Mouse (Mus musculus) intestine, postnatal 0 days (tissue): ENCODE data around the gene Shroom4. TPM values are rescaled to one million over a fixed set of nuclear protein-coding genes. Genes with fewer than 3 reads are reported as not detected.
"Not testable (repeated sequence)": the region's sequence is repeated elsewhere in the genome, so short reads cannot be mapped to it uniquely, and the experiment has no call there.

Source experiments
- ATAC-seq: fragments of 200-750 bp; cut with Nextera tagmentation; 2 replicates; pipeline ENCODE4 v1.8.0; 2017; ENCODE audit warnings: mild to moderate bottlenecking, moderate TSS enrichment, moderate library complexity
- H3K27ac ChIP-seq: fragments of 300-500 bp; sonication (generic); 2 replicates; pipeline ENCODE4 v1.5.1; 2014; ENCODE audit warnings: mild to moderate bottlenecking, low read depth, low read length, moderate library complexity
- H3K27me3 ChIP-seq: fragments of 300-500 bp; sonication (generic); replicated peaks from 2 replicates; pipeline ENCODE4 v1.6.1; 2014; ENCODE audit warnings: low read length, mixed read lengths; ENCODE audit not compliant: control insufficient read depth, insufficient read depth
- H3K36me3 ChIP-seq: fragments of 300-500 bp; sonication (generic); 2 replicates; pipeline ENCODE4 v1.6.1; 2014; ENCODE audit warnings: mild to moderate bottlenecking, moderate library complexity; ENCODE audit not compliant: control insufficient read depth, insufficient read depth
- H3K4me1 ChIP-seq: fragments of 300-500 bp; sonication (generic); replicated peaks from 2 replicates; pipeline ENCODE4 v1.6.1; 2014; ENCODE audit warnings: antibody characterized with exemption, low read length, mixed read lengths; ENCODE audit not compliant: control insufficient read depth, insufficient read depth
- H3K4me2 ChIP-seq: fragments of 300-500 bp; sonication (generic); replicated peaks from 2 replicates; pipeline ENCODE4 v1.6.1; 2014; ENCODE audit warnings: low read depth, mild to moderate bottlenecking, moderate library complexity
- H3K4me3 ChIP-seq: fragments of 300-500 bp; sonication (generic); 2 replicates; pipeline ENCODE4 v1.5.1; 2014; ENCODE audit warnings: low read depth, low read length
- H3K9ac ChIP-seq: fragments of 300-500 bp; sonication (generic); 2 replicates; pipeline ENCODE4 v1.6.1; 2014; ENCODE audit warnings: mild to moderate bottlenecking, low read depth, low read length
- H3K9me3 ChIP-seq: fragments of 300-500 bp; sonication (generic); 2 replicates; pipeline ENCODE4 v1.6.1; 2016; ENCODE audit warnings: mixed run types; ENCODE audit not compliant: control insufficient read depth
- CTCF ChIP-seq: sonication (generic); IDR thresholded peaks from 2 replicates; pipeline ENCODE4 v1.5.1; 2016; ENCODE audit warnings: low read depth, mild to moderate bottlenecking, control low read depth, antibody characterized with exemption, moderate library complexity
- WGBS: fragments of 180-500 bp; shearing (Covaris S2); extraction: QIAGEN DNeasy Blood & Tissue Kit; methylation state at CpG from one replicate; pipeline ENCODE4 v1.1.7; 2014; 5-methylcytosine and 5-hydroxymethylcytosine counted together
- polyA plus RNA-seq: library from polyadenylated mRNA; unstranded; fragments of >200 nt; fragmentation: Nextera tagmentation; extraction: Ambion mirVana; gene quantifications from 2 replicates; pipeline ENCODE4 v1.2.1, GENCODE M21; 2015

Shroom4 gene
- polyA plus RNA-seq, 1 experiment from 2014 or later: 0.68 TPM

GRCm38 (mm10) chrX:6435260-6435659 is 35.6 kb downstream of the Shroom4 start:
- no peak for ATAC-seq
- H3K9ac ChIP-seq: no peak overlapping the region
- 76% methylated on average over 2 of the region's 2 CpGs for WGBS
- no peak overlapping the region for H3K4me2 ChIP-seq
- H3K27ac ChIP-seq: no peak overlapping the region
- no peaks in the 10 kb centered on the region for H3K9me3 ChIP-seq
- no peak for TF ChIP-seq CTCF
- H3K4me1 ChIP-seq: no peaks in the 10 kb centered on the region
- H3K36me3 ChIP-seq: no peaks in the 10 kb centered on the region
- no peak overlapping the region for H3K4me3 ChIP-seq
- no peaks in the 10 kb centered on the region for H3K27me3 ChIP-seq

DNA sequence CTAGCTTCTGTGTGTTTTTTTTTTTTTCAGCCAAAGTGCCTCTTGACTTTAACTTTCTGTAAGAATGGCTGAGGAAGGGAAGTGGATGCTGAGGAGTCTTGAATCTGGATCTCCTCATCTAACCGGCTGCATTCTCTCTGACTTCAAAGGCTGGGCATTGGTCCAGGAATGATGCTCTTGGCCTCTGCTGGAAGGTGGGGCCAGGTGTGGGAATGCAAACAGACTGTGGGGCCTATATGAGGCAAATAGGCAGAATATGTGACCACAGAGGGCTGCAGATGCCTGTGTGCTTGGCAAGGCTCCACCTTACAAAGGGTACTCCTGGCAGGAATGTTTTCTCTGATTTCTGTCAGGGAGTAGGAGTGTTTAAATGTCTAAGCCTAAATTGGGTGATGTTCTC is 46.8 kb downstream of the Shroom4 start:
- Histone ChIP-seq H3K27me3 (no peaks in the 10 kb centered on the region), H3K36me3 (no peaks in the 10 kb centered on the region), H3K9me3 (no peaks in the 10 kb centered on the region), H3K9ac (no peak overlapping the region), H3K4me1 (no peaks in the 10 kb centered on the region), H3K27ac (no peak overlapping the region), H3K4me2 (no peak overlapping the region), H3K4me3 (no peak overlapping the region)
- ATAC-seq: no peak
- 44% methylated on average over 1 of the region's 1 CpGs for WGBS
- no peak for TF ChIP-seq CTCF

GRCm38 (mm10) chrX:6448001-6448400 is 48.3 kb downstream of the Shroom4 start:
- no peak for ATAC-seq
- Histone ChIP-seq H3K4me3 (no peak overlapping the region), H3K36me3 (no peaks in the 10 kb centered on the region), H3K9ac (no peak overlapping the region), H3K27ac (no peak overlapping the region), H3K4me1 (no peaks in the 10 kb centered on the region), H3K9me3 (no peaks in the 10 kb centered on the region), H3K27me3 (no peaks in the 10 kb centered on the region), H3K4me2 (no peak overlapping the region)
- 78% methylated on average over 4 of the region's 4 CpGs for WGBS
- no peak for TF ChIP-seq CTCF

- no peaks in the 10 kb centered on the region for H3K4me1 ChIP-seq
- no peak overlapping the region for H3K9ac ChIP-seq
- H3K4me2 ChIP-seq: no peak overlapping the region
- H3K36me3 ChIP-seq: no peaks in the 10 kb centered on the region
- no peaks in the 10 kb centered on the region for H3K9me3 ChIP-seq
- no peak for TF ChIP-seq CTCF
- H3K27me3 ChIP-seq: no peaks in the 10 kb centered on the region
- no peak overlapping the region for H3K27ac ChIP-seq
- no peak overlapping the region for H3K4me3 ChIP-seq
- WGBS: 89% methylated on average over 4 of the region's 4 CpGs
- ATAC-seq: no peak
Observed at GRCm38 (mm10) chrX:6453220-6453619, 53.6 kb downstream of the Shroom4 start.

DNA sequence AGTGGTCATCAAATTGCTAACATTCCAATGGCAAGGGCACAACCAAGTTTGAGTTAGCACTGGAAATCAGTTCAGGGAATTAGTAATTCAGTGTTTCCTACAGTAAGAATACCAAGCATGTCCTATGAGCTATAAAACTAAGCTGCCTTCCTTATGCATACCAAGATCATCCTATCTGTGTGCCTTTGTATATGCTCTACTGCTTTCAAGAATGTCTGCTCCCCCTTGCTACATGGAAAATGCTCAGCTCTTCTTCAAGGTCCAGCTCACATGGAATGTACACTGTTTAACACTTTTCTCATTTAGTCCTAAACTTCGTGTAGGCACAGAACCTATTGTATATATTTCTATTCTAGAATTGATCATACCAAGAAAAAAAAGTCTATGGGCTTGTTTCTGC is 69.6 kb downstream of the Shroom4 start:
- ATAC-seq, H3K27me3 ChIP-seq, H3K4me2 ChIP-seq, H3K27ac ChIP-seq, H3K36me3 ChIP-seq, H3K9me3 ChIP-seq, H3K4me3 ChIP-seq, H3K9ac ChIP-seq, H3K4me1 ChIP-seq: not testable (repeated sequence)
- WGBS: no CpG with 5 or more reads among the region's 1 CpGs

- no CpG with 5 or more reads among the region's 1 CpGs for WGBS
- H3K9me3 ChIP-seq, H3K9ac ChIP-seq, H3K4me1 ChIP-seq, H3K27ac ChIP-seq, H3K4me2 ChIP-seq, H3K4me3 ChIP-seq, ATAC-seq, H3K27me3 ChIP-seq, H3K36me3 ChIP-seq: not testable (repeated sequence)
Observed at GRCm38 (mm10) chrX:6472563-6472962, 72.9 kb downstream of the Shroom4 start.

DNA sequence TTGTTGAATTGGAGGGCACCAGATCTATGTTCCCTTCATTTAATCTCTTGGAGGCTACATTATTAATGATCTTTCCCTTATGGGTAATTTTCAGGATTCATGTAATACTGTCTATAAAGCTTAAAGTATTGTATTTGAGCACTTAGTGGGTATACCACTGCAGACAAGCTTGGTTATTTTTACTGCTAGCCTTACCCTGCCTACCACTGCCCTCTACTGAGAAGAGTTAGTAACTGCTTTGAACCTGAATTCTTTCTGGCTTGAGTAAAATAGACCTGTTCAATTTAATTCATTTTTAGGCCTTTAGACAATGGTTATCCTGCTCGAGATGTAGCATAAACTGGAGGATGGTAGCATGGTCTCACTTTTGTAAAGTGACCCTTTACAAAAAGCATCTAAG is 75.5 kb downstream of the Shroom4 start:
- H3K4me1 ChIP-seq: no peaks in the 10 kb centered on the region
- TF ChIP-seq CTCF: peak; percentile 71
- H3K9ac ChIP-seq: no peak overlapping the region
- ATAC-seq: no peak
- WGBS: 22% methylated on average over 1 of the region's 1 CpGs
- H3K4me2 ChIP-seq: no peak overlapping the region
- H3K27me3 ChIP-seq: no peaks in the 10 kb centered on the region
- no peaks in the 10 kb centered on the region for H3K36me3 ChIP-seq
- no peak overlapping the region for H3K27ac ChIP-seq
- H3K9me3 ChIP-seq: no peaks in the 10 kb centered on the region
- no peak overlapping the region for H3K4me3 ChIP-seq
